Mouse (Mus musculus) spleen, adult 2 months (tissue): ENCODE measurements at regions not wholly inside any gene's neighbourhood (a gene's known extent, or its start where the extent isn't known, plus 50 kb on each side); places are given as distances from the start of the nearest gene placed in this dataset.

ENCODE experiments used
- CTCF ChIP-seq: fragments of 200-500 bp; IDR thresholded peaks from 2 replicates; pipeline ENCODE4 v1.5.1; 2011; ENCODE audit warnings: mild to moderate bottlenecking, inconsistent platforms; ENCODE audit not compliant: insufficient read depth, insufficient read length, insufficient replicate concordance; ENCODE audit errors: extremely low read depth
- POLR2A ChIP-seq: fragments of 200-500 bp; IDR thresholded peaks from 2 replicates; pipeline ENCODE4 v1.6.1; 2011; ENCODE audit warnings: low read depth, low read length, inconsistent platforms

GRCm38 (mm10) chr15:72158505-72158904 lies 1675.9 kb upstream of the Gm6569 start:
- TF ChIP-seq CTCF (no peak), POLR2A (no peak)
